9 mouse cellular contexts compared by ENCODE assay signal in genomic region chr19:8982303-8983149, GRCm38 (mm10). TPM values are rescaled to one million over a fixed set of nuclear protein-coding genes. Genes with fewer than 3 reads are reported as not detected.
DNase-seq lines count a peak whose midpoint lies in the region; ATAC-seq and TF ChIP-seq lines count a peak whose summit lies in the region.
"Had no signal": no experiment of that assay in that cellular context is flagged by ENCODE, and none has a peak within 500 bp of the region (broad histone marks: within the 10 kb centered on the region; RNA-seq: fewer than 3 reads in every experiment).

No protein-coding gene starts in this region.

- H3K4me1 ChIP-seq in forebrain, embryonic 12.5 days: peaks cover 34% of the 10 kb centered on the region
- peaks cover 21% of the 10 kb centered on the region for H3K4me1 ChIP-seq in forebrain, embryonic 11.5 days (replicated peaks; ENCODE audit: control insufficient read depth, insufficient read depth, low read length)
- H3K4me1 ChIP-seq in lung, embryonic 14.5 days (ENCODE audit: insufficient read depth): peaks cover 26% of the 10 kb centered on the region
- peaks cover 54% of the 10 kb centered on the region for H3K4me1 ChIP-seq in limb, embryonic 15.5 days
- H3K4me1 ChIP-seq in stomach, embryonic 14.5 days (ENCODE audit: control insufficient read depth, insufficient read depth, low read length): peaks cover 34% of the 10 kb centered on the region

- H3K4me2 ChIP-seq in forebrain, embryonic 12.5 days: no peak overlapping the region
- H3K4me2 ChIP-seq in forebrain, embryonic 11.5 days (ENCODE audit: low read depth, low read length, severe bottlenecking): no peak overlapping the region
- no peak overlapping the region for H3K4me2 ChIP-seq in lung, embryonic 14.5 days
- no peak overlapping the region for H3K4me2 ChIP-seq in limb, embryonic 15.5 days
- H3K4me2 ChIP-seq in stomach, embryonic 14.5 days (replicated peaks; ENCODE audit: low read depth, low read length): no peak overlapping the region

- peaks cover 38% of the 10 kb centered on the region for H3K36me3 ChIP-seq in forebrain, embryonic 12.5 days (replicated peaks)
- H3K36me3 ChIP-seq in forebrain, embryonic 11.5 days (ENCODE audit: control insufficient read depth, insufficient read depth, low read length): peaks cover 15% of the 10 kb centered on the region
- H3K36me3 ChIP-seq in lung, embryonic 14.5 days (ENCODE audit: insufficient read depth): peaks cover 36% of the 10 kb centered on the region
- peaks cover 33% of the 10 kb centered on the region for H3K36me3 ChIP-seq in limb, embryonic 15.5 days
- H3K36me3 ChIP-seq in stomach, embryonic 14.5 days (ENCODE audit: control insufficient read depth, insufficient read depth, low read length): peaks cover 25% of the 10 kb centered on the region

- WGBS in forebrain, embryonic 12.5 days: 53% methylated on average over 5 of the region's 5 CpGs
- WGBS in forebrain, embryonic 11.5 days: 62% methylated on average over 5 of the region's 5 CpGs
- WGBS in lung, embryonic 14.5 days: 53% methylated on average over 5 of the region's 5 CpGs
- WGBS in limb, embryonic 15.5 days: 46% methylated on average over 5 of the region's 5 CpGs
- 52% methylated on average over 5 of the region's 5 CpGs for WGBS in stomach, embryonic 14.5 days

- no peak for TF ChIP-seq CTCF in lung, embryonic 14.5 days (IDR thresholded peaks at IDR 0.05; ENCODE audit: low read depth)

- H3K4me3 ChIP-seq in forebrain, embryonic 12.5 days (replicated peaks): no peak overlapping the region
- H3K4me3 ChIP-seq in forebrain, embryonic 11.5 days (ENCODE audit: low read depth, low read length): no peak overlapping the region
- H3K4me3 ChIP-seq in lung, embryonic 14.5 days (ENCODE audit: low read depth, low read length): no peak overlapping the region
- H3K4me3 ChIP-seq in limb, embryonic 15.5 days: no peak overlapping the region
- H3K4me3 ChIP-seq in stomach, embryonic 14.5 days (ENCODE audit: low read depth, low read length): no peak overlapping the region

- H3K9me3 ChIP-seq in forebrain, embryonic 12.5 days: no peaks in the 10 kb centered on the region
- H3K9me3 ChIP-seq in forebrain, embryonic 11.5 days (ENCODE audit: control insufficient read depth, low read length): no peaks in the 10 kb centered on the region
- H3K9me3 ChIP-seq in lung, embryonic 14.5 days (ENCODE audit: low read depth, low read length): no peaks in the 10 kb centered on the region
- H3K9me3 ChIP-seq in limb, embryonic 15.5 days: no peaks in the 10 kb centered on the region
- no peaks in the 10 kb centered on the region for H3K9me3 ChIP-seq in stomach, embryonic 14.5 days (ENCODE audit: control insufficient read depth, low read depth, low read length)

- no peak for ATAC-seq in forebrain, embryonic 12.5 days (ENCODE audit: low FRiP score)
- ATAC-seq in forebrain, embryonic 11.5 days (replicated peaks; ENCODE audit: low FRiP score): no peak
- no peak for ATAC-seq in lung, embryonic 14.5 days (ENCODE audit: insufficient read depth)
- ATAC-seq in limb, embryonic 15.5 days (ENCODE audit: insufficient number of reproducible peaks, low FRiP score, low TSS enrichment, low read depth): peak; percentile 49; the same call in 1 of the 2 replicates
- ATAC-seq in stomach, embryonic 14.5 days (ENCODE audit: insufficient number of reproducible peaks, insufficient read depth, low FRiP score, low read depth): peak; percentile 42

- H3K27me3 ChIP-seq in forebrain, embryonic 12.5 days: peaks cover 4% of the 10 kb centered on the region
- H3K27me3 ChIP-seq in forebrain, embryonic 11.5 days (ENCODE audit: control insufficient read depth, insufficient read depth, low read length): no peaks in the 10 kb centered on the region; the same call in 1 of the 2 replicates
- no peaks in the 10 kb centered on the region for H3K27me3 ChIP-seq in lung, embryonic 14.5 days (ENCODE audit: insufficient read depth, low read length)
- no peaks in the 10 kb centered on the region for H3K27me3 ChIP-seq in limb, embryonic 15.5 days
- H3K27me3 ChIP-seq in stomach, embryonic 14.5 days (ENCODE audit: control insufficient read depth, insufficient read depth, low read length): no peaks in the 10 kb centered on the region

- intact Hi-C loops in left cerebral cortex, postnatal 25 days (cut with DNase I): no loop called here

- 0 out of 2 replicates have a peak overlapping the region, but pooled peaks have one; percentile 1 for H3K27ac ChIP-seq in forebrain, embryonic 12.5 days
- no peak overlapping the region for H3K27ac ChIP-seq in forebrain, embryonic 11.5 days (ENCODE audit: low read depth, low read length)
- H3K27ac ChIP-seq in lung, embryonic 14.5 days (ENCODE audit: low read depth): peak overlapping the region; percentile 54; the same call in 1 of the 2 replicates
- H3K27ac ChIP-seq in limb, embryonic 15.5 days: peak overlapping the region; percentile 75
- H3K27ac ChIP-seq in stomach, embryonic 14.5 days (ENCODE audit: low read length): peak overlapping the region; percentile 68

- no peak for DNase-seq in forebrain, embryonic 11.5 days (ENCODE audit: low spot score)
- DNase-seq in lung, embryonic 14.5 days: peak; percentile 54
- no peak for DNase-seq in lung, postnatal 25 days (ENCODE audit: low spot score)
- no peak for DNase-seq in left cerebral cortex, postnatal 25 days (ENCODE audit: low spot score in 2 of 2)
- DNase-seq in retina, embryonic 14.5 days (ENCODE audit: low spot score): no peak
- DNase-seq: kidney, adult 18-20 months had no signal

- 0 out of 2 replicates have a peak overlapping the region, but pooled peaks have one; percentile 34 for H3K9ac ChIP-seq in forebrain, embryonic 12.5 days
- H3K9ac ChIP-seq in forebrain, embryonic 11.5 days (ENCODE audit: low read length): no peak overlapping the region
- no peak overlapping the region for H3K9ac ChIP-seq in lung, embryonic 14.5 days
- H3K9ac ChIP-seq in limb, embryonic 15.5 days: no peak overlapping the region
- H3K9ac ChIP-seq in stomach, embryonic 14.5 days (replicated peaks; ENCODE audit: low read depth, low read length): no peak overlapping the region

RNA-seq across cellular contexts. Expression of gene Ahnak, which starts 6.6 kb away (rescaled TPM):
- polyA plus RNA-seq in forebrain, embryonic 12.5 days (2016; fragmentation: Nextera tagmentation; extraction: Ambion mirVana): 6.4 and 8.5 TPM in 2 replicates
- polyA plus RNA-seq in forebrain, embryonic 11.5 days (2014; fragmentation: Nextera tagmentation; extraction: Ambion mirVana): 7.1 and 7.3 TPM in 2 replicates
- polyA plus RNA-seq in lung, embryonic 14.5 days (2014; fragmentation: Nextera tagmentation; extraction: Ambion mirVana): 14.9 and 15.8 TPM in 2 replicates
- 96.4 and 104 TPM in 2 replicates for polyA plus RNA-seq in limb, embryonic 15.5 days (2015; fragmentation: Nextera tagmentation; extraction: Ambion mirVana)
- 33.4 and 40.6 TPM in 2 replicates for polyA plus RNA-seq in stomach, embryonic 14.5 days (2014; fragmentation: Nextera tagmentation; extraction: Ambion mirVana)
- total RNA-seq in left cerebral cortex, postnatal 25 days (2021): 10 to 100 TPM; 20.2 to 21.0 TPM

RNA-seq across cellular contexts. Expression of gene Eef1g, which starts 15.7 kb away (rescaled TPM):
- polyA plus RNA-seq in forebrain, embryonic 12.5 days (2016; fragmentation: Nextera tagmentation; extraction: Ambion mirVana): 365 and 373 TPM in 2 replicates
- 467 and 472 TPM in 2 replicates for polyA plus RNA-seq in forebrain, embryonic 11.5 days (2014; fragmentation: Nextera tagmentation; extraction: Ambion mirVana)
- 480 and 516 TPM in 2 replicates for polyA plus RNA-seq in lung, embryonic 14.5 days (2014; fragmentation: Nextera tagmentation; extraction: Ambion mirVana)
- polyA plus RNA-seq in limb, embryonic 15.5 days (2015; fragmentation: Nextera tagmentation; extraction: Ambion mirVana): 467 and 482 TPM in 2 replicates
- 469 and 470 TPM in 2 replicates for polyA plus RNA-seq in stomach, embryonic 14.5 days (2014; fragmentation: Nextera tagmentation; extraction: Ambion mirVana)
- 100 to 1,000 TPM; 203 to 212 TPM for total RNA-seq in left cerebral cortex, postnatal 25 days (2021)

RNA-seq across cellular contexts. Expression of gene Tut1, which starts 28.9 kb away (rescaled TPM):
- polyA plus RNA-seq in forebrain, embryonic 12.5 days (2016; fragmentation: Nextera tagmentation; extraction: Ambion mirVana): 36.9 and 37.0 TPM in 2 replicates
- polyA plus RNA-seq in forebrain, embryonic 11.5 days (2014; fragmentation: Nextera tagmentation; extraction: Ambion mirVana): 34.4 and 35.5 TPM in 2 replicates
- polyA plus RNA-seq in lung, embryonic 14.5 days (2014; fragmentation: Nextera tagmentation; extraction: Ambion mirVana): 27.4 and 28.4 TPM in 2 replicates
- 29.3 and 30.0 TPM in 2 replicates for polyA plus RNA-seq in limb, embryonic 15.5 days (2015; fragmentation: Nextera tagmentation; extraction: Ambion mirVana)
- 27.2 and 27.6 TPM in 2 replicates for polyA plus RNA-seq in stomach, embryonic 14.5 days (2014; fragmentation: Nextera tagmentation; extraction: Ambion mirVana)
- total RNA-seq in left cerebral cortex, postnatal 25 days (2021): 10 to 100 TPM; 18.7 to 20.1 TPM

RNA-seq across cellular contexts. Expression of gene Mta2, which starts 40.9 kb away (rescaled TPM):
- polyA plus RNA-seq in forebrain, embryonic 12.5 days (2016; fragmentation: Nextera tagmentation; extraction: Ambion mirVana): 193 and 206 TPM in 2 replicates
- polyA plus RNA-seq in forebrain, embryonic 11.5 days (2014; fragmentation: Nextera tagmentation; extraction: Ambion mirVana): 62.6 and 63.2 TPM in 2 replicates
- polyA plus RNA-seq in lung, embryonic 14.5 days (2014; fragmentation: Nextera tagmentation; extraction: Ambion mirVana): 44.0 and 52.1 TPM in 2 replicates
- polyA plus RNA-seq in limb, embryonic 15.5 days (2015; fragmentation: Nextera tagmentation; extraction: Ambion mirVana): 155 and 160 TPM in 2 replicates
- polyA plus RNA-seq in stomach, embryonic 14.5 days (2014; fragmentation: Nextera tagmentation; extraction: Ambion mirVana): 41.5 and 45.3 TPM in 2 replicates
- 10 to 100 TPM; 46.0 to 46.9 TPM for total RNA-seq in left cerebral cortex, postnatal 25 days (2021)

RNA-seq across cellular contexts. Expression of gene Eml3, which starts 53.2 kb away (rescaled TPM):
- 13.2 and 13.8 TPM in 2 replicates for polyA plus RNA-seq in forebrain, embryonic 12.5 days (2016; fragmentation: Nextera tagmentation; extraction: Ambion mirVana)
- 11.2 and 12.2 TPM in 2 replicates for polyA plus RNA-seq in forebrain, embryonic 11.5 days (2014; fragmentation: Nextera tagmentation; extraction: Ambion mirVana)
- 19.0 and 19.5 TPM in 2 replicates for polyA plus RNA-seq in lung, embryonic 14.5 days (2014; fragmentation: Nextera tagmentation; extraction: Ambion mirVana)
- 41.8 and 42.7 TPM in 2 replicates for polyA plus RNA-seq in limb, embryonic 15.5 days (2015; fragmentation: Nextera tagmentation; extraction: Ambion mirVana)
- 16.8 and 18.2 TPM in 2 replicates for polyA plus RNA-seq in stomach, embryonic 14.5 days (2014; fragmentation: Nextera tagmentation; extraction: Ambion mirVana)
- 1 to 10 TPM; 8.2 to 8.4 TPM for total RNA-seq in left cerebral cortex, postnatal 25 days (2021)

Comparison
In these comparisons a context has a peak if more than half of its experiments do, and no peak if none do; other contexts are left out.
1. ATAC-seq: peak in limb, embryonic 15.5 days (single experiment) and stomach, embryonic 14.5 days (single experiment); none in forebrain, embryonic 12.5 days (single experiment), forebrain, embryonic 11.5 days (single experiment) and lung, embryonic 14.5 days (single experiment).